Mouse (Mus musculus): Measurements from ENCODE around the gene Psmb7.

Gene Psmb7

GRCm38 (mm10) chr2:38643625-38644427 lies at the start of gene Psmb7:
TSS of gene Psmb7 (minus strand) at chr2:38644087.
- DNase-seq: peak; percentile 95

- peak; percentile 71 for DNase-seq
Observed at GRCm38 (mm10) chr2:38691542-38691941, 47.7 kb upstream of the Psmb7 start.

GRCm38 (mm10) chr2:38689881-38690280 lies 46.0 kb upstream of the Psmb7 start:
- DNase-seq: no peak

GRCm38 (mm10) chr2:38688791-38689520 lies 45.1 kb upstream of the Psmb7 start:
- peak; percentile 47 for DNase-seq

GRCm38 (mm10) chr2:38685746-38686145 lies 41.9 kb upstream of the Psmb7 start:
- DNase-seq: no peak

GRCm38 (mm10) chr2:38683083-38683482 lies 39.2 kb upstream of the Psmb7 start:
- no peak for DNase-seq

GRCm38 (mm10) chr2:38682209-38682608 lies 38.3 kb upstream of the Psmb7 start:
- no peak for DNase-seq

GRCm38 (mm10) chr2:38678947-38679346 lies 35.1 kb upstream of the Psmb7 start:
- no peak for DNase-seq

GRCm38 (mm10) chr2:38675366-38675969 lies 31.6 kb upstream of the Psmb7 start:
- peak; percentile 29 for DNase-seq

- DNase-seq: no peak
Observed at GRCm38 (mm10) chr2:38672496-38672895, 28.6 kb upstream of the Psmb7 start.

GRCm38 (mm10) chr2:38668802-38669580 lies 25.1 kb upstream of the Psmb7 start:
- DNase-seq: peak; percentile 61

GRCm38 (mm10) chr2:38661398-38661797 lies 17.5 kb upstream of the Psmb7 start:
- no peak for DNase-seq

GRCm38 (mm10) chr2:38658338-38658836 lies 14.5 kb upstream of the Psmb7 start:
- DNase-seq: peak; percentile 88

GRCm38 (mm10) chr2:38653694-38654093 lies 9.8 kb upstream of the Psmb7 start:
- DNase-seq: no peak

- no peak for DNase-seq
Observed at GRCm38 (mm10) chr2:38653293-38653619, 9.4 kb upstream of the Psmb7 start.

- peak; percentile 18 for DNase-seq
Observed at GRCm38 (mm10) chr2:38652565-38653292, 8.8 kb upstream of the Psmb7 start.

GRCm38 (mm10) chr2:38652098-38652497 lies 8.2 kb upstream of the Psmb7 start:
- no peak for DNase-seq

- DNase-seq: no peak
Observed at GRCm38 (mm10) chr2:38650340-38650739, 6.5 kb upstream of the Psmb7 start.

- no peak for DNase-seq
Observed at GRCm38 (mm10) chr2:38647661-38648060, 3.8 kb upstream of the Psmb7 start.

GRCm38 (mm10) chr2:38647201-38647606 lies 3.3 kb upstream of the Psmb7 start:
- DNase-seq: peak; percentile 6

- peak; percentile 88 for DNase-seq
Observed at GRCm38 (mm10) chr2:38645936-38646335, 2.0 kb upstream of the Psmb7 start.

GRCm38 (mm10) chr2:38641761-38642160 lies 2.1 kb downstream of the Psmb7 start:
- DNase-seq: no peak
